Mouse (Mus musculus) small intestine, adult 2 months (tissue): ENCODE data around the gene Eif4b.

ENCODE experiments used
- CTCF ChIP-seq: fragments of 200-500 bp; IDR thresholded peaks from 2 replicates; pipeline ENCODE4 v1.5.1; 2012; ENCODE audit warnings: low read depth, mild to moderate bottlenecking, control low read depth, inconsistent platforms, low read length, moderate library complexity, mixed read lengths; ENCODE audit not compliant: insufficient replicate concordance, insufficient read length; ENCODE audit errors: extremely low read depth
- POLR2A ChIP-seq: fragments of 200-500 bp; IDR thresholded peaks from 2 replicates; pipeline ENCODE4 v1.6.1; 2012; ENCODE audit warnings: low read depth, mild to moderate bottlenecking, control low read depth, inconsistent platforms, low read length, moderate library complexity

GRCm38 (mm10) chr15:102044745-102045144 lies 28.8 kb upstream of the Eif4b start:
- TF ChIP-seq CTCF (no peak), POLR2A (no peak)
